Mouse (Mus musculus) liver, postnatal 0 days (tissue): ENCODE data around the gene Cbln3. TPM values are rescaled to one million over a fixed set of nuclear protein-coding genes. Genes with fewer than 3 reads are reported as not detected.
A peak's percentile ranks its signal among the peaks of the same experiment; 100 is the strongest.

Source experiments
- ATAC-seq: fragments of 200-750 bp; cut with Nextera tagmentation; 2 replicates; pipeline ENCODE4 v1.8.0; 2017; ENCODE audit warnings: mild to moderate bottlenecking, moderate library complexity
- DNase-seq: peaks from one replicate; pipeline ENCODE4 v3.0.0-alpha.2; 2016
- H3K27ac ChIP-seq: fragments of 300-500 bp; sonication (generic); 2 replicates; pipeline ENCODE4 v1.5.1; 2014; ENCODE audit warnings: antibody characterized with exemption, moderate library complexity, mild to moderate bottlenecking, low read depth
- H3K27me3 ChIP-seq: fragments of 300-500 bp; sonication (generic); 2 replicates; pipeline ENCODE4 v1.6.1; 2014; ENCODE audit warnings: low read length, control low read depth, mixed read lengths; ENCODE audit not compliant: insufficient read depth
- H3K36me3 ChIP-seq: fragments of 300-500 bp; sonication (generic); replicated peaks from 2 replicates; pipeline ENCODE4 v1.6.1; 2014; ENCODE audit warnings: mild to moderate bottlenecking, control low read depth, low read length, moderate library complexity, mixed read lengths; ENCODE audit not compliant: insufficient read depth
- H3K4me1 ChIP-seq: fragments of 300-500 bp; sonication (generic); 2 replicates; pipeline ENCODE4 v1.6.1; 2014; ENCODE audit warnings: antibody characterized with exemption, mild to moderate bottlenecking, control low read depth; ENCODE audit not compliant: insufficient read depth
- H3K4me2 ChIP-seq: fragments of 300-500 bp; sonication (generic); 2 replicates; pipeline ENCODE4 v1.6.1; 2014; ENCODE audit warnings: low read depth, mild to moderate bottlenecking, low read length, moderate library complexity, mixed read lengths
- H3K4me3 ChIP-seq: fragments of 300-500 bp; sonication (generic); 2 replicates; pipeline ENCODE4 v1.5.1; 2014; ENCODE audit warnings: low read depth, low read length
- H3K9ac ChIP-seq: fragments of 300-500 bp; sonication (generic); replicated peaks from 2 replicates; pipeline ENCODE4 v1.6.1; 2014; ENCODE audit warnings: mild to moderate bottlenecking, moderate library complexity
- H3K9me3 ChIP-seq: fragments of 300-500 bp; sonication (generic); 2 replicates; pipeline ENCODE4 v1.6.1; 2016; ENCODE audit warnings: mild to moderate bottlenecking, control low read depth, low read length, mixed read lengths
- CTCF ChIP-seq: sonication (generic); IDR thresholded peaks from 2 replicates; pipeline ENCODE4 v1.5.1; 2016; ENCODE audit warnings: antibody characterized with exemption, low read depth
- EP300 ChIP-seq: IDR thresholded peaks from 2 replicates; pipeline ENCODE4 v1.6.1; 2016; ENCODE audit warnings: antibody characterized with exemption, low read depth, mild to moderate bottlenecking
- WGBS: fragments of 180-500 bp; shearing (Covaris S2); extraction: QIAGEN DNeasy Blood & Tissue Kit; methylation state at CpG from one replicate; pipeline ENCODE4 v1.1.7; 2014; ENCODE audit not compliant: insufficient replicate concordance; 5-methylcytosine and 5-hydroxymethylcytosine counted together
- polyA plus RNA-seq: library from polyadenylated mRNA; unstranded; fragments of >200 nt; fragmentation: Nextera tagmentation; extraction: Ambion mirVana; gene quantifications from 2 replicates; pipeline ENCODE4 v1.2.1, GENCODE M21; 2015

The Cbln3 gene
- polyA plus RNA-seq, 1 experiment from 2014 or later, result 0.29 TPM

GRCm38 (mm10) chr14:55897671-55898070 is 13.5 kb upstream of the Cbln3 start:
- no peak for ATAC-seq
- Histone ChIP-seq H3K4me3 (no peak overlapping the region), H3K9ac (no peak overlapping the region), H3K4me1 (peaks cover 17% of the 10 kb centered on the region), H3K36me3 (peaks cover 40% of the 10 kb centered on the region), H3K9me3 (no peaks in the 10 kb centered on the region), H3K27me3 (no peaks in the 10 kb centered on the region), H3K27ac (no peak overlapping the region), H3K4me2 (no peak overlapping the region)
- no peak for DNase-seq
- 88% methylated on average over 12 of the region's 12 CpGs for WGBS
- no peak for TF ChIP-seq CTCF
- no peak for TF ChIP-seq EP300

GRCm38 (mm10) chr14:55886571-55887382 is 2.6 kb upstream of the Cbln3 start:
- Histone ChIP-seq H3K4me3 (peak overlapping the region; percentile 74; the same call in 1 of the 2 replicates), H3K9ac (peak overlapping the region; percentile 92), H3K36me3 (peaks cover 52% of the 10 kb centered on the region), H3K4me1 (peaks cover 36% of the 10 kb centered on the region), H3K27ac (0 out of 2 replicates have a peak overlapping the region, but pooled peaks have one; percentile 12), H3K9me3 (no peaks in the 10 kb centered on the region), H3K4me2 (peak overlapping the region; percentile 77), H3K27me3 (no peaks in the 10 kb centered on the region)
- no peak for TF ChIP-seq CTCF
- no peak for TF ChIP-seq EP300
- 80% methylated on average over 24 of the region's 24 CpGs for WGBS
- DNase-seq (no peak), ATAC-seq (no peak)

GRCm38 (mm10) chr14:55885791-55886271 is 1.6 kb upstream of the Cbln3 start:
- 2% methylated on average over 16 of the region's 16 CpGs for WGBS
- no peaks in the 10 kb centered on the region for H3K9me3 ChIP-seq
- no peak for ATAC-seq
- H3K27ac ChIP-seq, result peak overlapping the region; percentile 98
- H3K4me1 ChIP-seq, result peaks cover 40% of the 10 kb centered on the region
- H3K9ac ChIP-seq, result peak overlapping the region; percentile 92
- TF ChIP-seq EP300 (no peak), CTCF (no peak)
- H3K27me3 ChIP-seq, result no peaks in the 10 kb centered on the region
- H3K4me2 ChIP-seq, result peak overlapping the region; percentile 77
- H3K36me3 ChIP-seq, result peaks cover 45% of the 10 kb centered on the region
- peak; percentile 67 for DNase-seq
- H3K4me3 ChIP-seq, result peak overlapping the region; percentile 74

- peak overlapping the region; percentile 98 for H3K27ac ChIP-seq
- H3K4me3 ChIP-seq, result peak overlapping the region; percentile 74
- WGBS, result 0% methylated on average over 13 of the region's 30 CpGs
- H3K27me3 ChIP-seq, result no peaks in the 10 kb centered on the region
- no peaks in the 10 kb centered on the region for H3K9me3 ChIP-seq
- H3K9ac ChIP-seq, result peak overlapping the region; percentile 92
- no peak; the same call in 1 of the 2 replicates for TF ChIP-seq CTCF
- no peak for TF ChIP-seq EP300
- ATAC-seq (peak; percentile 11), DNase-seq (no peak)
- peaks cover 40% of the 10 kb centered on the region for H3K4me1 ChIP-seq
- H3K4me2 ChIP-seq, result peak overlapping the region; percentile 77
- H3K36me3 ChIP-seq, result peaks cover 40% of the 10 kb centered on the region
These were observed 1.1 kb upstream of the Cbln3 start for GRCm38 (mm10) chr14:55885114-55885790.

GRCm38 (mm10) chr14:55884713-55885113 is 521 bp upstream of the Cbln3 start, which contains the start of gene Khnyn:
Gene Khnyn, plus strand, starts transcription at chr14:55884947.
- Histone ChIP-seq H3K27ac (peak within 1 kb of the TSS; percentile 98), H3K4me3 (peak within 1 kb of the TSS; percentile 74), H3K27me3 (no peaks in the 10 kb centered on the region), H3K4me1 (peaks cover 40% of the 10 kb centered on the region), H3K4me2 (peak within 1 kb of the TSS; percentile 77), H3K9me3 (no peaks in the 10 kb centered on the region), H3K36me3 (peaks cover 35% of the 10 kb centered on the region), H3K9ac (peak within 1 kb of the TSS; percentile 92)
- WGBS, result 0% methylated on average over 24 of the region's 30 CpGs
- peak; percentile 92 for DNase-seq
- peak; percentile 87 for ATAC-seq
- TF ChIP-seq EP300 (no peak), CTCF (peak; percentile 15; the same call in 1 of the 2 replicates)

- no peak overlapping the region; the same call in 1 of the 2 replicates for H3K9ac ChIP-seq
- 86% methylated on average over 12 of the region's 12 CpGs for WGBS
- H3K4me2 ChIP-seq, result no peak overlapping the region
- H3K4me1 ChIP-seq, result peaks cover 40% of the 10 kb centered on the region
- H3K4me3 ChIP-seq, result no peak overlapping the region
- no peak for ATAC-seq
- no peaks in the 10 kb centered on the region for H3K9me3 ChIP-seq
- H3K27me3 ChIP-seq, result no peaks in the 10 kb centered on the region
- peaks cover 24% of the 10 kb centered on the region for H3K36me3 ChIP-seq
- H3K27ac ChIP-seq, result peak overlapping the region; percentile 98
- TF ChIP-seq CTCF (no peak), EP300 (no peak)
- no peak for DNase-seq
These were observed 529 bp downstream of the Cbln3 start for GRCm38 (mm10) chr14:55883663-55884062.
